Mouse (Mus musculus): ENCODE data around the gene Gcn1l1. TPM values are rescaled to one million over a fixed set of nuclear protein-coding genes. Genes with fewer than 3 reads are reported as not detected.

The Gcn1l1 gene
- total and polyA plus RNA-seq, 2 experiments from 2014 or later = 22.8 to 73.4 TPM

- H3K27ac ChIP-seq = no peak overlapping the region
- no peaks in the 10 kb centered on the region for H3K4me1 ChIP-seq (ENCODE audit: insufficient read depth, low read length)
- H3K9ac ChIP-seq (replicated peaks; ENCODE audit: low read length) = no peak overlapping the region
- H3K36me3 ChIP-seq (ENCODE audit: insufficient read depth, low read length) = peaks cover 86% of the 10 kb centered on the region
- no peak overlapping the region for H3K4me3 ChIP-seq (ENCODE audit: low read length)
- WGBS = 97% methylated on average over 9 of the region's 9 CpGs
- DNase-seq (ENCODE audit: low spot score) = no peak
- H3K9me3 ChIP-seq (ENCODE audit: low read length) = no peaks in the 10 kb centered on the region
- no peak overlapping the region for H3K4me2 ChIP-seq (ENCODE audit: low read depth, low read length)
- no peak for ATAC-seq
- TF ChIP-seq CTCF (IDR thresholded peaks at IDR 0.05; ENCODE audit: low read depth) = no peak
- H3K27me3 ChIP-seq (ENCODE audit: insufficient read depth, low read length) = no peaks in the 10 kb centered on the region
These were observed 16.6 kb downstream of the Gcn1l1 start for GRCm38 (mm10) chr5:115581662-115582061.

GRCm38 (mm10) chr5:115585616-115586015 lies 20.6 kb downstream of the Gcn1l1 start:
- no peak for TF ChIP-seq CTCF (IDR thresholded peaks at IDR 0.05; ENCODE audit: low read depth)
- no peaks in the 10 kb centered on the region for H3K27me3 ChIP-seq (ENCODE audit: insufficient read depth, low read length)
- ATAC-seq = no peak
- no peaks in the 10 kb centered on the region for H3K4me1 ChIP-seq (ENCODE audit: insufficient read depth, low read length)
- H3K9me3 ChIP-seq (ENCODE audit: low read length) = no peaks in the 10 kb centered on the region
- 85% methylated on average over 12 of the region's 12 CpGs for WGBS
- no peak overlapping the region for H3K9ac ChIP-seq (replicated peaks; ENCODE audit: low read length)
- no peak for DNase-seq (ENCODE audit: low spot score)
- H3K4me3 ChIP-seq (ENCODE audit: low read length) = no peak overlapping the region
- H3K27ac ChIP-seq = no peak overlapping the region
- no peak overlapping the region for H3K4me2 ChIP-seq (ENCODE audit: low read depth, low read length)
- peaks cover 87% of the 10 kb centered on the region for H3K36me3 ChIP-seq (ENCODE audit: insufficient read depth, low read length)

- H3K4me3 ChIP-seq (ENCODE audit: low read length) = no peak overlapping the region
- no peak overlapping the region for H3K9ac ChIP-seq (replicated peaks; ENCODE audit: low read length)
- DNase-seq (ENCODE audit: low spot score) = no peak
- no peaks in the 10 kb centered on the region for H3K9me3 ChIP-seq (ENCODE audit: low read length)
- no peak for TF ChIP-seq CTCF (IDR thresholded peaks at IDR 0.05; ENCODE audit: low read depth)
- no peaks in the 10 kb centered on the region for H3K4me1 ChIP-seq (ENCODE audit: insufficient read depth, low read length)
- H3K27ac ChIP-seq = no peak overlapping the region
- H3K36me3 ChIP-seq (ENCODE audit: insufficient read depth, low read length) = peaks cover 86% of the 10 kb centered on the region
- H3K27me3 ChIP-seq (ENCODE audit: insufficient read depth, low read length) = no peaks in the 10 kb centered on the region
- 49% methylated on average over 15 of the region's 15 CpGs for WGBS
- no peak overlapping the region for H3K4me2 ChIP-seq (ENCODE audit: low read depth, low read length)
- no peak for ATAC-seq
These were observed 21.1 kb downstream of the Gcn1l1 start for GRCm38 (mm10) chr5:115586166-115586565.

- no peaks in the 10 kb centered on the region for H3K4me1 ChIP-seq (ENCODE audit: insufficient read depth, low read length)
- no peak overlapping the region for H3K4me3 ChIP-seq (ENCODE audit: low read length)
- no peak overlapping the region for H3K4me2 ChIP-seq (ENCODE audit: low read depth, low read length)
- ATAC-seq = no peak
- H3K9me3 ChIP-seq (ENCODE audit: low read length) = no peaks in the 10 kb centered on the region
- H3K9ac ChIP-seq (replicated peaks; ENCODE audit: low read length) = no peak overlapping the region
- 92% methylated on average over 2 of the region's 2 CpGs for WGBS
- no peaks in the 10 kb centered on the region for H3K27me3 ChIP-seq (ENCODE audit: insufficient read depth, low read length)
- H3K36me3 ChIP-seq (ENCODE audit: insufficient read depth, low read length) = peaks cover 84% of the 10 kb centered on the region
- DNase-seq (ENCODE audit: low spot score) = no peak
- H3K27ac ChIP-seq = no peak overlapping the region
- no peak for TF ChIP-seq CTCF (IDR thresholded peaks at IDR 0.05; ENCODE audit: low read depth)
These were observed 21.7 kb downstream of the Gcn1l1 start for GRCm38 (mm10) chr5:115586780-115587179.

- no peak for TF ChIP-seq CTCF (IDR thresholded peaks at IDR 0.05; ENCODE audit: low read depth)
- H3K4me2 ChIP-seq (ENCODE audit: low read depth, low read length) = no peak overlapping the region
- peaks cover 84% of the 10 kb centered on the region for H3K36me3 ChIP-seq (ENCODE audit: insufficient read depth, low read length)
- WGBS = 84% methylated on average over 11 of the region's 11 CpGs
- no peak for DNase-seq (ENCODE audit: low spot score)
- ATAC-seq = no peak
- H3K27me3 ChIP-seq (ENCODE audit: insufficient read depth, low read length) = no peaks in the 10 kb centered on the region
- H3K9ac ChIP-seq (replicated peaks; ENCODE audit: low read length) = no peak overlapping the region
- no peaks in the 10 kb centered on the region for H3K4me1 ChIP-seq (ENCODE audit: insufficient read depth, low read length)
- no peaks in the 10 kb centered on the region for H3K9me3 ChIP-seq (ENCODE audit: low read length)
- no peak overlapping the region for H3K27ac ChIP-seq
- no peak overlapping the region for H3K4me3 ChIP-seq (ENCODE audit: low read length)
These were observed 26.0 kb downstream of the Gcn1l1 start for GRCm38 (mm10) chr5:115591028-115591427.

- Histone ChIP-seq H3K27me3 (ENCODE audit: insufficient read depth, low read length) (no peaks in the 10 kb centered on the region), H3K9ac (replicated peaks; ENCODE audit: low read length) (no peak overlapping the region), H3K4me3 (ENCODE audit: low read length) (no peak overlapping the region), H3K36me3 (ENCODE audit: insufficient read depth, low read length) (peaks cover 83% of the 10 kb centered on the region), H3K4me1 (ENCODE audit: insufficient read depth, low read length) (no peaks in the 10 kb centered on the region), H3K9me3 (ENCODE audit: low read length) (no peaks in the 10 kb centered on the region), H3K4me2 (ENCODE audit: low read depth, low read length) (no peak overlapping the region), H3K27ac (no peak overlapping the region)
- no peak for TF ChIP-seq CTCF (IDR thresholded peaks at IDR 0.05; ENCODE audit: low read depth)
- 97% methylated on average over 2 of the region's 2 CpGs for WGBS
- ATAC-seq (no peak), DNase-seq (ENCODE audit: low spot score) (no peak)
These were observed 26.5 kb downstream of the Gcn1l1 start for GRCm38 (mm10) chr5:115591506-115591905.

- ATAC-seq (no peak), DNase-seq (ENCODE audit: low spot score) (no peak)
- H3K27ac ChIP-seq = no peak overlapping the region
- no peak overlapping the region for H3K9ac ChIP-seq (replicated peaks; ENCODE audit: low read length)
- H3K27me3 ChIP-seq (ENCODE audit: insufficient read depth, low read length) = no peaks in the 10 kb centered on the region
- TF ChIP-seq CTCF (IDR thresholded peaks at IDR 0.05; ENCODE audit: low read depth) = no peak
- no peaks in the 10 kb centered on the region for H3K4me1 ChIP-seq (ENCODE audit: insufficient read depth, low read length)
- no peak overlapping the region for H3K4me2 ChIP-seq (ENCODE audit: low read depth, low read length)
- no peak overlapping the region for H3K4me3 ChIP-seq (ENCODE audit: low read length)
- H3K36me3 ChIP-seq (ENCODE audit: insufficient read depth, low read length) = peaks cover 77% of the 10 kb centered on the region
- no peaks in the 10 kb centered on the region for H3K9me3 ChIP-seq (ENCODE audit: low read length)
- 95% methylated on average over 6 of the region's 6 CpGs for WGBS
These were observed 38.5 kb downstream of the Gcn1l1 start for GRCm38 (mm10) chr5:115603561-115603960.
